Mouse (Mus musculus) neural tube, embryonic 15.5 days (tissue): ENCODE measurements at regions not wholly inside any gene's neighbourhood (a gene's known extent, or its start where the extent isn't known, plus 50 kb on each side); places are given as distances from the start of the nearest gene placed in this dataset.

Experiments
- ATAC-seq: fragments of 200-750 bp; cut with Nextera tagmentation; 2 replicates; pipeline ENCODE4 v1.8.0; 2017; ENCODE audit warnings: mild to moderate bottlenecking, moderate TSS enrichment, moderate library complexity; ENCODE audit not compliant: low FRiP score
- H3K27ac ChIP-seq: fragments of 300-500 bp; sonication (generic); replicated peaks from 2 replicates; pipeline ENCODE4 v1.5.1; 2015; ENCODE audit warnings: mild to moderate bottlenecking, inconsistent platforms
- H3K27me3 ChIP-seq: fragments of 300-500 bp; sonication (generic); replicated peaks from 2 replicates; pipeline ENCODE4 v1.6.1; 2015; ENCODE audit warnings: inconsistent platforms
- H3K36me3 ChIP-seq: fragments of 300-500 bp; sonication (generic); 2 replicates; pipeline ENCODE4 v1.6.1; 2015; ENCODE audit warnings: inconsistent platforms
- H3K4me1 ChIP-seq: fragments of 300-500 bp; sonication (generic); 2 replicates; pipeline ENCODE4 v1.6.1; 2015; ENCODE audit warnings: inconsistent platforms
- H3K4me2 ChIP-seq: fragments of 300-500 bp; sonication (generic); 2 replicates; pipeline ENCODE4 v1.6.1; 2015; ENCODE audit warnings: inconsistent platforms, mild to moderate bottlenecking, moderate library complexity
- H3K4me3 ChIP-seq: fragments of 300-500 bp; sonication (generic); replicated peaks from 2 replicates; pipeline ENCODE4 v1.5.1; 2015; ENCODE audit warnings: mild to moderate bottlenecking, inconsistent platforms
- H3K9ac ChIP-seq: fragments of 300-500 bp; sonication (generic); replicated peaks from 2 replicates; pipeline ENCODE4 v1.6.1; 2015; ENCODE audit warnings: mild to moderate bottlenecking, inconsistent platforms
- H3K9me3 ChIP-seq: fragments of 300-500 bp; sonication (generic); replicated peaks from 2 replicates; pipeline ENCODE4 v1.6.1; 2016; ENCODE audit warnings: inconsistent platforms
- WGBS: fragments of 180-500 bp; shearing (Covaris S2); methylation state at CpG from one replicate; pipeline ENCODE4 v1.1.7; 2015; ENCODE audit warnings: mixed read lengths; 5-methylcytosine and 5-hydroxymethylcytosine counted together

- Histone ChIP-seq H3K4me2 (no peak overlapping the region), H3K9ac (no peak overlapping the region), H3K27ac (no peak overlapping the region), H3K9me3 (no peaks in the 10 kb centered on the region), H3K4me3 (no peak overlapping the region), H3K36me3 (no peaks in the 10 kb centered on the region), H3K27me3 (no peaks in the 10 kb centered on the region), H3K4me1 (peaks cover 19% of the 10 kb centered on the region)
- 58% methylated on average over 5 of the region's 5 CpGs for WGBS
- ATAC-seq = no peak
These were observed 159.7 kb upstream of the Tmtc4 start for GRCm38 (mm10) chr14:123143489-123144046.

GRCm38 (mm10) chr14:123138743-123139705 lies 155.2 kb upstream of the Tmtc4 start:
- no peaks in the 10 kb centered on the region for H3K27me3 ChIP-seq
- peak; percentile 87 for ATAC-seq
- WGBS = 27% methylated on average over 6 of the region's 6 CpGs

GRCm38 (mm10) chr14:123133979-123134378 lies 150.1 kb upstream of the Tmtc4 start:
- ATAC-seq = no peak
- H3K9me3 ChIP-seq = no peaks in the 10 kb centered on the region
- no peak overlapping the region for H3K4me2 ChIP-seq
- no peaks in the 10 kb centered on the region for H3K36me3 ChIP-seq
- WGBS = 65% methylated on average over 1 of the region's 1 CpGs
- peaks cover 1% of the 10 kb centered on the region; the same call in 1 of the 2 replicates for H3K4me1 ChIP-seq
- no peak overlapping the region for H3K27ac ChIP-seq
- no peak overlapping the region for H3K9ac ChIP-seq
- H3K4me3 ChIP-seq = no peak overlapping the region
- H3K27me3 ChIP-seq = no peaks in the 10 kb centered on the region

More at GRCm38 (mm10) chr14:123138743-123139705, 155.2 kb upstream of the Tmtc4 start:
- no peak overlapping the region for H3K4me2 ChIP-seq
- no peaks in the 10 kb centered on the region for H3K36me3 ChIP-seq
- no peaks in the 10 kb centered on the region for H3K9me3 ChIP-seq
- H3K9ac ChIP-seq = no peak overlapping the region
- H3K4me1 ChIP-seq = peaks cover 15% of the 10 kb centered on the region
- H3K4me3 ChIP-seq = no peak overlapping the region
- peak overlapping the region; percentile 64 for H3K27ac ChIP-seq

- WGBS = 87% methylated on average over 2 of the region's 2 CpGs
- Histone ChIP-seq H3K9me3 (no peaks in the 10 kb centered on the region; the same call in 1 of the 2 replicates), H3K27me3 (no peaks in the 10 kb centered on the region), H3K9ac (no peak overlapping the region), H3K4me2 (no peak overlapping the region), H3K36me3 (no peaks in the 10 kb centered on the region), H3K4me1 (no peaks in the 10 kb centered on the region), H3K27ac (no peak overlapping the region), H3K4me3 (no peak overlapping the region)
- ATAC-seq = no peak
These were observed 136.5 kb upstream of the Tmtc4 start for GRCm38 (mm10) chr14:123120361-123120760.

- ATAC-seq = no peak
- no peak overlapping the region for H3K4me3 ChIP-seq
- 92% methylated on average over 1 of the region's 1 CpGs for WGBS
These were observed 132.5 kb upstream of the Tmtc4 start for GRCm38 (mm10) chr14:123116337-123116736.

GRCm38 (mm10) chr14:123110533-123110932 lies 126.7 kb upstream of the Tmtc4 start:
- no peak overlapping the region for H3K4me2 ChIP-seq
- no peak overlapping the region for H3K27ac ChIP-seq
- H3K27me3 ChIP-seq = no peaks in the 10 kb centered on the region
- no peak overlapping the region for H3K4me3 ChIP-seq
- H3K4me1 ChIP-seq = no peaks in the 10 kb centered on the region
- WGBS = 82% methylated on average over 2 of the region's 2 CpGs
- ATAC-seq = no peak
- no peak overlapping the region for H3K9ac ChIP-seq
- no peaks in the 10 kb centered on the region for H3K9me3 ChIP-seq
- H3K36me3 ChIP-seq = no peaks in the 10 kb centered on the region

More at GRCm38 (mm10) chr14:123116337-123116736, 132.5 kb upstream of the Tmtc4 start:
- H3K4me1 ChIP-seq = no peaks in the 10 kb centered on the region
- no peak overlapping the region for H3K27ac ChIP-seq
- no peak overlapping the region for H3K9ac ChIP-seq
- no peaks in the 10 kb centered on the region for H3K27me3 ChIP-seq
- no peak overlapping the region for H3K4me2 ChIP-seq
- no peaks in the 10 kb centered on the region for H3K9me3 ChIP-seq
- H3K36me3 ChIP-seq = no peaks in the 10 kb centered on the region

GRCm38 (mm10) chr14:123100371-123100770 lies 116.5 kb upstream of the Tmtc4 start:
- Histone ChIP-seq H3K9me3 (no peaks in the 10 kb centered on the region), H3K4me3 (no peak overlapping the region), H3K9ac (no peak overlapping the region), H3K4me2 (no peak overlapping the region), H3K27me3 (no peaks in the 10 kb centered on the region), H3K36me3 (no peaks in the 10 kb centered on the region), H3K27ac (no peak overlapping the region), H3K4me1 (no peaks in the 10 kb centered on the region)
- WGBS = 85% methylated on average over 1 of the region's 1 CpGs
- no peak for ATAC-seq

GRCm38 (mm10) chr14:123096086-123096485 lies 112.3 kb upstream of the Tmtc4 start:
- ATAC-seq = no peak
- Histone ChIP-seq H3K4me2 (no peak overlapping the region), H3K36me3 (no peaks in the 10 kb centered on the region), H3K4me3 (no peak overlapping the region), H3K27me3 (no peaks in the 10 kb centered on the region), H3K9me3 (no peaks in the 10 kb centered on the region), H3K27ac (no peak overlapping the region), H3K9ac (no peak overlapping the region), H3K4me1 (no peaks in the 10 kb centered on the region)
- 82% methylated on average over 2 of the region's 2 CpGs for WGBS

- no peak for ATAC-seq
- 87% methylated on average over 1 of the region's 1 CpGs for WGBS
These were observed 98.2 kb upstream of the Tmtc4 start for GRCm38 (mm10) chr14:123082065-123082464.

GRCm38 (mm10) chr14:123081016-123081714 lies 97.3 kb upstream of the Tmtc4 start:
- no peak for ATAC-seq
- no peaks in the 10 kb centered on the region for H3K4me1 ChIP-seq

More at GRCm38 (mm10) chr14:123082065-123082464, 98.2 kb upstream of the Tmtc4 start:
- Histone ChIP-seq H3K36me3 (no peaks in the 10 kb centered on the region), H3K27ac (no peak overlapping the region), H3K27me3 (no peaks in the 10 kb centered on the region), H3K9ac (no peak overlapping the region), H3K4me2 (no peak overlapping the region), H3K4me3 (no peak overlapping the region), H3K9me3 (no peaks in the 10 kb centered on the region), H3K4me1 (no peaks in the 10 kb centered on the region)

GRCm38 (mm10) chr14:123079733-123080132 lies 95.9 kb upstream of the Tmtc4 start:
- 85% methylated on average over 2 of the region's 2 CpGs for WGBS
- ATAC-seq = no peak
- H3K27ac ChIP-seq = no peak overlapping the region
- no peaks in the 10 kb centered on the region for H3K36me3 ChIP-seq
- no peak overlapping the region for H3K4me2 ChIP-seq
- H3K27me3 ChIP-seq = no peaks in the 10 kb centered on the region
- no peak overlapping the region for H3K9ac ChIP-seq
- H3K9me3 ChIP-seq = no peaks in the 10 kb centered on the region
- no peaks in the 10 kb centered on the region for H3K4me1 ChIP-seq
- no peak overlapping the region for H3K4me3 ChIP-seq

More at GRCm38 (mm10) chr14:123081016-123081714, 97.3 kb upstream of the Tmtc4 start:
- Histone ChIP-seq H3K4me2 (no peak overlapping the region), H3K27ac (no peak overlapping the region), H3K9me3 (no peaks in the 10 kb centered on the region), H3K9ac (no peak overlapping the region), H3K36me3 (no peaks in the 10 kb centered on the region), H3K4me3 (no peak overlapping the region), H3K27me3 (no peaks in the 10 kb centered on the region)
- WGBS = 34% methylated on average over 4 of the region's 4 CpGs
